Mouse (Mus musculus) embryo, embryonic 11.5 days (tissue): Measurements from ENCODE around the gene Gm11634.
"Not testable (repeated sequence)": the region's sequence is repeated elsewhere in the genome, so short reads cannot be mapped to it uniquely, and the experiment has no call there.

Experiments
- DNase-seq: peaks from one replicate; pipeline ENCODE4 v3.0.0-alpha.2; 2012; ENCODE audit warnings: low read depth, low spot score

Gm11634 gene

DNA sequence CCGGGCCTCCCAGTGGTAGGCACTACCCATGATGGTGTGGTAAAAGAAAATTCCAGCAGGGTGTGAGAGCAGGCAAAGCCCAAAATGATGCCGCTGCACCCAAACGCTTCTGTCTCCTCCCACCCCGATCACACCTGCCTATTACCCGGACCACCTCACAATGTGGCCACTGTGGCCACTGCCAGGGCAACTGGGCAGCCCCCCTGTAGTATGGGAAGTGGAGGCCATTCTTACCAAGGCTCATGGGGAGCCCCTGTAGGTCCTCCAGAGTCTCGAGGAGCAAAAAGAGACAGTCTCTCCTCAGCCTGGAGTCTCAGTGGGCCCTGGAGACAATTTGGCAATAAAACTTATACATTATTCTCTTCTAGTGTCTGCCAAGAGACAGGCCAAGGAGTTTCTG is at the start of gene Gm11634:
TSS of gene Gm11634 (minus strand) at position 101 of the 400 bp plus-strand sequence.
- DNase-seq: no peak

DNA sequence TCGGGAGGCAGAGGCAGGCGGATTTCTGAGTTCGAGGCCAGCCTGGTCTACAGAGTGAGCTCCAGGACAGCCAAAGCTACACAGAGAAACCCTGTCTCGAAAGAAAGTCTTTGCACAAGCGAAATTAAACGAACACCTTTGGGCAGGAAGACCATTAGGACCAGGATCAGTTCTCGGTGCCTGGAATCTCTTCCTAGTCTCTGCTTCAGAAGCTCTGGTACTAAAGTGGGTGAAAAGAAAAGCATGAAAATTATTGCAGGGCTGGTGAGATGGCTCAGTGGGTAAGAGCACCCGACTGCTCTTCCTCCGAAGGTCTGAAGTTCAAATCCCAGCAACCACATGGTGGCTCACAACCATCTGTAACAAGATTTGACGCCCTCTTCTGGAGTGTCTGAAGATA is 48.0 kb upstream of the Gm11634 start:
- DNase-seq: not testable (repeated sequence)

DNA sequence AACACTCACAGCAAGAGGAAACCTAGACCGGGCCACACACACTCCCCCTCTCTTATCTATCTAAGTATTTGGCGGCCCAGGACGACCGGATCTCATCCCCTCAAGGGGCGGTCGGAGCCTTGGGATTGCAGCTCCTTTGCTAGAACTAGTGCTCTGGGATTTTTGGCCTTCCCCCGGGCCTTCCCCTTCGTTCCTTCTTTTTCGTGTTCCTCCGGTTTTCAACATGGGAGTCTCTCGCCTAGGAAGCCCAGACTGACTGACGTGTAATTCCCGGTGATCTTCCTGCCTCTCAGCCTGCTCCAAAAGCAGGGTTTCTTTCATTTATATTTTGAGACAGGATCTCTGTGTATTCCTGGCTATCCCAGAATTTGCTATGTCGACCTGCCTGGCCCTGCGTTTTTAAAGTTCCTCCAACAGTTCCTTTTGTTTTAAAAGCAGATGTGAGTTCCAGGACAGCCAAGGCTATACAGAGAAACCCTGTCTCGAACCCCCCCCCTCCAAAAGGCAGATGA is 47.3 kb upstream of the Gm11634 start:
- DNase-seq: not testable (repeated sequence)

DNA sequence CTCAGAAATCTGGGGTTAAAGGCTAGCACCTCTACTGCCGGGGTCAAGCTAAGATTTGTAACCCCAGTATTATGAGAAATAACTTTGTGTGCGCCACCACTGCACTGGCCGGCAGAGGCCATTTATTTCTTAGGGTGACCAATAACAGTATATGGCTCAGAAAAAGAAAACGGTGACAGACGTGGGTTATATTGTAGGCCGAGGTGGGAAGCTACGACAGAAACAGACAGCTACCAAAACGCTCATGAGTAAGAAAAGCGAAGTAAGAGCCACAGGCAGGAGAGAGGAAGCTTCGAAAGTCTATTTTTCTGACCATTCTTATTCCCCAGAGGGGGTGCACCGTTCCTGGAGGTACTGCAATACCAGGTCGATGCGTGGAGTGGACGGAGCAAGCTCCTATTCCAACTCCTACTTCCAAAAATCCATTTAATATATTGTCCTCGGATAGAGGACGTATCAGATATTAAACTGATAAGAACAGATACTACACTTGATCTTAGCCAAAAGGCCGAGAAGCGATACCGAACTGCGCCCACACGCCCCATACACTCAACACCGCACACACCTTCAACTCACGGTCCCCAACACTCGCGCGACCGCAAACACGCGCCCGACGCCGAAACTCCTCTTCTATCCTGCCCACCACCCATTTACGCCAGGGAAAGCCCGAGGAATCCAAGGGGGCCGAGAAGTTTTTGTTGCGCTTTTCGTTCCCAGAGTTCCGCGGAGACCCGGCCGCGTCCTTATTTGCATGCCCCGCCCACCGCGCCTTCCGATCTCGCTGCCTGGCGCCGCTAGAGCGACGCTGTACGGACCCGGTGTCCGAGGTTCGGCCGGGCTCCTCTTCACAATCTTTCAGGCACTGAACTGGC is 46.6 kb upstream of the Gm11634 start:
- peak; percentile 60 for DNase-seq

DNA sequence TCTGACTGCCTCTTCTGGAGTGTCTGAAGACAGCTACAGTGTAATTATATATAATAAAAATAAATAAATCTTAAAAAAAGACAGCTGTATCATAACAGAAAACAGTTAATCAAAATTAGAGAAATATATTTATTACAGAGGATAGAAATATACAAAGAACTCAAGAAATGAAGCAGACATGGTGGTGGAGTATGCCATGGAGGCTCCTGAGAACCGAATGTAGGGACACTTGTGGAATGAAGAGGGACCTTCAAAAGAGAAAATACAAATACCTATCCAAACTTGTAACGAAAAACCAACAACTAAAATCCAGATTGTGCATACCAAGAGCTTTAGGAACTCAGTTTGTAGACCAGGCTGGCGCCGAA is 46.0 kb upstream of the Gm11634 start:
- not testable (repeated sequence) for DNase-seq

DNA sequence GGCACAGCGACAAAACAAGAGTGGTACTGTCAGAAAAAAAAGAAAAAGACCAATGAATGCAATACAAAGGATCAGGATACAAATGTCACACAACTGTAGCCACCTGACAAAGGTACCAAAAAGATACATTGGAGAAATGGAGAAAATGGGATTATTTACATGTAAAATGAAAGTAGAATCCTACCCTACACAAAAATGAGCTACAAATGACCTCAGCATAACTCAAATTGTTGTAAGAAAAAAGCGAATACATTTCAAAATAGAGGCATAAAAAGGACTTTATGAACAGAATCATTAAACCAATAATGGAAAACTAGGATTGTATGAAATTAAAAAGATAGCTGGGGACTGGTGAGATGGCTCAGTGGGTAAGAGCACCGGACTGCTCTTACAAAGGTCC is 45.5 kb upstream of the Gm11634 start:
- no peak for DNase-seq

DNA sequence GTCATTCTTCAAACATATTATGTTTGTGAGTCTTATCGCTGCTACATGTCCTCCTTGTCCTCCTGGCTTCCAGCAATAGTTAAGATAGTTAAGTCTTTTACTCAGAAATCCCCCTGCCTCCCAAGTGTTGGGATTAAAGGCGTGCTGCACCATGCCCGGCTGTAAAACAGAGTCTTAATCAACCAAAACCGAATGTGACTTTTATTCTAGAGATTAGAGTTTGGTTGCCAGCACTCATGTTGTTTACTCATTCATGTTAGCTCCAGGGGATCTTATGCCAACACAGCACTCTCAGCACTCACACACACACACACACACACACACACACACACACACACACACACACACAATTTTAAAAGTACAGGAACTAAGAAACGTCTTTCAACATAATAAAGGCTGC is 43.9 kb upstream of the Gm11634 start:
- no peak for DNase-seq

DNA sequence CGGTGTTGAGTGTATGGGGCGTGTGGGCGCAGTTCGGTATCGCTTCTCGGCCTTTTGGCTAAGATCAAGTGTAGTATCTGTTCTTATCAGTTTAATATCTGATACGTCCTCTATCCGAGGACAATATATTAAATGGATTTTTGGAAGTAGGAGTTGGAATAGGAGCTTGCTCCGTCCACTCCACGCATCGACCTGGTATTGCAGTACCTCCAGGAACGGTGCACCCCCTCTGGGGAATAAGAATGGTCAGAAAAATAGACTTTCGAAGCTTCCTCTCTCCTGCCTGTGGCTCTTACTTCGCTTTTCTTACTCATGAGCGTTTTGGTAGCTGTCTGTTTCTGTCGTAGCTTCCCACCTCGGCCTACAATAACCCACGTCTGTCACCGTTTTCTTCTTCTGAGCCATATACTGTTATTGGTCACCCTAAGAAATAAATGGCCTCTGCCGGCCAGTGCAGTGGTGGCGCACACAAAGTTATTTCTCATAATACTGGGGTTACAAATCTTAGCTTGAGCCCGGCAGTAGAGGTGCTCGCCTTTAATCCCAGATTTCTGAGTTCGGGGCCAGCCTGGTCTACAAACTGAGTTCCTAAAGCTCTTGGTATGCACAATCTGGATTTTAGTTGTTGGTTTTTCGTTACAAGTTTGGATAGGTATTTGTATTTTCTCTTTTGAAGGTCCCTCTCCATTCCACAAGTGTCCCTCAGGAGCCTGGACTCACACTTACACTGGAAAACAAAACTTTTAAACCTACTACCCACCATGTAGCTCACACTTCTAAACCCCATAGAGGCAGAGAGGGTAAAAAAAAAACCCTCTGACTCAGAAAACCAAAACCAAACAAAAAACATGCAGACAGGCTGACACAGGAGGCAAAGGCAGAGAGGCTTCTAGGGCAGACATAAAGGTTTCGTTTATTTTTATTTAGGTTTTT is 42.9 kb upstream of the Gm11634 start:
- DNase-seq: peak; percentile 66

DNA sequence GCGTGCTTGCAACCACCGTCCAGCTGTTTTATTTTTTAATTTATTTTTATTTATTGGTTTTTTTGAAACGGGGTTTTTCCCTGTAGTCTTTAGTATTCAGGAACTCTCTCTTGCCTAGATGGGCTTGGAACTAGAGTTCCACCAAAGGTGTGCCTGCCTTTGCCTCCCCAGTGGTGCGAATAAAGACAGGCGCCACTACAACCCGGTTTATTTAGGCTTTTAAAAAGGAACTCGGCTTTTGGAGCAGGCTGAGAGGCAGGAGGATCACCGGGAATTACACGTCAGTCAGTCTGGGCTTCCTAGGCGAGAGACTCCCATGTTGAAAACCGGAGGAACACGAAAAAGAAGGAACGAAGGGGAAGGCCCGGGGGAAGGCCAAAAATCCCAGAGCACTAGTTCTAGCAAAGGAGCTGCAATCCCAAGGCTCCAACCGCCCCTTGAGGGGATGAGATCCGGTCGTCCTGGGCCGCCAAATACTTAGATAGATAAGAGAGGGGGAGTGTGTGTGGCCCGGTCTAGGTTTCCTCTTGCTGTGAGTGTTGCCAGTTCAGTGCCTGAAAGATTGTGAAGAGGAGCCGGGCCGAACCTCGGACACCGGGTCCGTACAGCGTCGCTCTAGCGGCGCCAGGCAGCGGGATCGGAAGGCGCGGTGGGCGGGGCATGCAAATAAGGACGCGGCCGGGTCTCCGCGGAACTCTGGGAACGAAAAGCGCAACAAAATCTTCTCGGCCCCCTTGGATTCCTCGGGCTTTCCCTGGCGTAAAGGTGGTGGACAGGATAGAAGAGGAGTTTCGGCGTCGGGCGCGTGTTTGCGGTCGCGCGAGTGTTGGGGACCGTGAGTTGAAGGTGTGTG is 42.0 kb upstream of the Gm11634 start:
- peak; percentile 77 for DNase-seq

DNA sequence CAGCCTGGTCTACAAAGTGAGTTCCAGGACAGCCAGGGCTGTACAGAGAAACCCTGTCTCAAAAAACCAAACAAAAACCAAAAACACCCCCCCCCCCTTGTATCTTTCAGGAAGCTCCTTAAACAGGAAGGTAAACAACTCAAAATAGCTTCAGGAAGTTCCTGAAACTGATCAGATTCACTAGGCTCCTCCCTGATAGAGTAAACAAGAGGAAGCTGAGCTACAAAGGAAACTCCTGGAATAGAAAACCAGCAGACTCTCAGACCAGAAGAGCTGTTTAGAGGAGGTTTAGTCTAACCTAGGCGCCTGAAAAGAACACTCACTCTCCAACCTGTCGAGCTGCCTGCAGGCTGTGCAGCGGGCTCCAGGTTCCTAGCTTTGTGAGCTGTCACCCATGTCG is 40.7 kb upstream of the Gm11634 start:
- DNase-seq: no peak

DNA sequence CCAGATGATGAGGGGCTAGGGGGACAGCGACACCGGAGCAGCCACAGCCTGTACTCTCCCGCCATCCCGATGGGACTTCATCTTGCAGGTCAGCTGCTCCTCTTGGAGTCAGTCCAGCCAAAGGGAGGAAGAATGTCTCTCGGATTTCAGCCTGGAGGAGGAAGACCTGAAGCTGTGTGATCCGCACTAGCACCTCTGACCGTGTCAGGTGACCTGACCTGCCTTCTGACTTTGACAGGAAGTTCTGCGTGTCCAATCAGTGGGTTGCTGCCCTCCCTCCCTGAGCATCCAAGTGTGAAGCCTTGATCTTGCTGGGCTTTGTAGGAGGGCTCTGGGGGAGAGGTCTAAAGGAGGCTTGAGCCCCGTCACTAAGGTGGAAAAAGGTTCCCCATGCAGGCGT is 36.6 kb upstream of the Gm11634 start:
- DNase-seq: no peak

DNA sequence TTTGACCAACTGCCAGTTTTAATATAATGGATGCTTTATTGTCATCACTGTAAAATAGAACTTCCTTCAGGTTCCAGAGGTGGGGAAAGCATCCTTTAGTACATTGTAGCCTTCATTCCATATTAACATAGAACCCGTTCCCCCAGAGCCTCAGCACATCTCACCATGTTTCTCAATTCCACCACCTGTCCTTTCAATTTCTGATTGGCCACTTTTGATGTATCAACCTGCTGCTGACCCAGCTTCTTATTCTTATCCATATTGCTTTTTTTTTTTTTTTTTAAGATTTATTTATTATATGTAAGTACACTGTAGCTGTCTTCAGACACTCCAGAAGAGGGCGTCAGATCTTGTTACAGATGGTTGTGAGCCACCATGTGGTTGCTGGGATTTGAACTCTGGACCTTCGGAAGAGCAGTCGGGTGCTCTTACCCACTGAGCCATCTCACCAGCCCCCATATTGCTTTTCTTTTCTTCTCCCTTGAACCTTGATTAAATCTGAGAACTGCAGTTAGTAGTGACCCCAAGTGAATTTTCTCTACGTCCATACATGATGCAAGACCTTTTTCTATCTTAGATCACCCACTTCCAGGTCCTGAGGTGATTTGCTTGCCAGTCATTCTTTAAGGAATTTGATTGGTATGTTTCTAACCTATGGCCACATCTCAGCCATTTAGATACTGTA is 29.8 kb upstream of the Gm11634 start:
- not testable (repeated sequence) for DNase-seq

DNA sequence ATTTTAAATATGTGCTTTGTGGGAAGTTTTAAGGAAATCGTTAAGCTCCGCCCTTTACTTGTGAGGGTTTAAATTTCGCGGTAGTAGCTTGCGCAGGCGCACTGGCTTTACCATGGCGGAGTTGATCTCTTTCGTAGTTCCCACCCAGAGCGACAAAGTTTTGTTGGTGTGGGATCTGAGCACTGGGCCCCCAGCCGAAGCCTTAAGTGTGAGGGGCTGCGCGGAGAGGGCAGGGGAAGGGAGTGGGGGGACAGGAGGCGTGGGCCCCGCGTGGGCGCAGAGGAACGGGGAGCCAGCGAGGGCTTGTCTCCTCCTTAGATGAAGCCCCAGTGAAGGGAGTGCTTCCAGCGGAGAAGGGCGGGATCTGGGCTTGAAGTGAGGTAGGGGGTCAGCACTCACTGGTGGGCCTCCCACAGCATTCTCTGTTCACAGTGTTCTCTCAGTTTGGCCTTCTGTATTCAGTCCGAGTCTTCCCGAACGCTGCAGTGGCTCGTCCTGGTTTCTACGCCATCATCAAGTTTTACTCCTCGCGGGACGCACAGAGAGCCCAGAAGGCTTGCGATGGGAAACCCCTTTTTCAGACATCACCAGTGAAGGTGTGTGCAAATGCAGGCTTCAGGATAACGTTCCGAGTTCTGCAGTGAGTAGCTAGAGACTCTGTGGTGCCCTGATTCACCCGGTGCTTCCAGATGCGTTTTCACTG is 29.0 kb upstream of the Gm11634 start:
- DNase-seq: peak; percentile 83

DNA sequence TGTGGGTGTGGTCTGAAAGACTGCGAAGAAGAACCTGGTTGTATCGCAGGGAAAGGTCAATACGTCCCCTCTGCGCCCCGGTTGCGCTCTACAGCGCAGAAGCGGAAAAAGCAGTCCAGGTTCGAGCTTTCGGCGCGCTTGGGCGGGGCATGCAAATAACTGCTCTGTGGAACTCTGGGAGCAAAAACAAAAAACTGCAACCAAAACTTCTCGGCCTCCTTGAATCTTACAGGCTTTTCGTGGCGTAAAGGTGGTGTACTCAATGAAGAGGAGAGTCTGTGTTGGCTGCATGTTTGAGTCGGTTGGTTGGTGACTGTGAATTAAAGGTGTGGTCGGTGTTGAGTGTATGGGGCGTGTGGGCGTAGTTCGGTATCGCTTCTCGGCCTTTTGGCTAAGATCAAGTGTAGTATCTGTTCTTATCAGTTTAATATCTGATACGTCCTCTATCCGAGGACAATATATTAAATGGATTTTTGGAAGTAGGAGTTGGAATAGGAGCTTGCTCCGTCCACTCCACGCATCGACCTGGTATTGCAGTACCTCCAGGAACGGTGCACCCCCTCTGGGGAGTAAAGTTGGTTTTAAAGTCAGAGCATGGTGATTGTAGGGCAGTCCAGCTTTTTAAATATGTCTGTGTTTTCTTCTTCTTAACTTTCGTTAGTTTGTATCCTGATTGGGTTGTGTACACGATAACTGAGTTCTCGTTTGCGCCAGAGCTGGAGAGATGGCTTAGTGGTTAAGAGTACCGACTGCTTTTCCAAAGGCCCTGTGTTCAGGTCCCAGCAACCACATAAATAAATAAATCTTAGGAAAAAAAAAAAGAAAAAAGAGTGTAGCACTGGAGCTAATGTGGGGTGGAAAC is 28.2 kb upstream of the Gm11634 start, which contains the start of gene Rdm1:
TSS of gene Rdm1 (plus strand) at position 201 of the 862 bp plus-strand sequence.
- peak; percentile 79 for DNase-seq

DNA sequence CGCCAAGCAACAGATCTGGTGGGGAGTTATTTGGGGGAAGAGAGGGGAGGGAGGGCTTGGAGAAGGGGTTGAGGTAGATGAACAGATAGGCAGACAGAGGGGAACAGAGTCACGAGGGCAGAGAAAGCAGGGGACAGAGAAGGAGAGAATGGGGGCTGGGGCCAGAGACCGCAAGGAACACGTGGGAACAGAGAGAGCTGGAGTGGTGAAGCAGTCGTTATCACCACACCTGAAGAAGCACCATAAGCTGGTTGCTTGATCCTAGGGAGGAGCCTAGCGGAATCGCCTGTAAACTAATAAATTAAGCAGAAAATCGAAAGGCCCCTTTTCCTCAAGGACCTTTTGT is 27.6 kb upstream of the Gm11634 start:
- DNase-seq: no peak

DNA sequence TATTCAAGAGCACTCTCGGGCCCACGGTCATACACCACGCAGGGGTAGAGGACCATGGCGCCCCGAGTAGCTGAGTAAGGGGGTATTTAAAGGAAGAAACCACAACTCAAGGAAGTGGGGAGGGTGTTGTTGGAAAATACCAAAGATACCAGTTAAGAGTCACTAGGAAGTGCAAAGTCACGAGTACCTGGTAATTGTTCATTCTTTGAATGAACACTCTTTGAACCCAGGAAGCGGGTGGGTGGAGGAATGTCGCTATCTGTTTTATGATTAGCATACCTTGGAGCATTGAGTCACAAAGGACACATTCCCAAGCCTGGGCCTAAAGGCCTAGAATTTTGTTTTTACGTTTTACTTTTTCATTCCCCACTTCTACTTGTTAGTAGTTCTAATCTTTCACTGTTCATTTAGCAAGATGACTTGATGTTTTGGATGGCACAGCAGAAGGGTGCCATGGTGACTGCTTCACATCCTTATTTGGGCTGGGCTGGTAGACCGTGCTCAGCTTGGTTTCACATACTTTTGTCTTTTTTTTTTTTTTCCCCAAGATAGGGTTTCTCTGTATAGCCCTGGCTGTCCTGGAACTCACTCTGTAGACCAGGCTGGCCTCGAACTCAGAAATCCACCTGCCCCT is 21.1 kb upstream of the Gm11634 start:
- DNase-seq: not testable (repeated sequence)

DNA sequence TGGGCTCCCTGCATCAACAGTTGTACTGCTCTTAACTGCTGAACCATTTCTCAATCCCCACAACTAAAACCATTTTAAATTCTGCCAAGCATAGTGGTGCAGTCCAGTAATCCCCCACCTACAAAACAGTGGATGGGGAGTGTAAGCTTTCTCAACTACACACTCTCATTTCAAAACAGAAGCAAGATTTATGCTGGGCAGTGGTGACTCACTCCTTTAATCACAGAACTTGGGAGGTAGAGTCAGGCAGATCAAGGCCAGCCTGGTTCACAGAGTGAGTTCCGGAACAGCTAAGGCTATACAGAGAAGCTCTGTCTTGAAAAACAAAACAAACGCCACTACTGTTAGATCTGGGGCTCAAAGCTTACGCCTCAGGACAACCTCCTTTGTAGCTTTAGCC is 19.5 kb upstream of the Gm11634 start:
- no peak for DNase-seq

DNA sequence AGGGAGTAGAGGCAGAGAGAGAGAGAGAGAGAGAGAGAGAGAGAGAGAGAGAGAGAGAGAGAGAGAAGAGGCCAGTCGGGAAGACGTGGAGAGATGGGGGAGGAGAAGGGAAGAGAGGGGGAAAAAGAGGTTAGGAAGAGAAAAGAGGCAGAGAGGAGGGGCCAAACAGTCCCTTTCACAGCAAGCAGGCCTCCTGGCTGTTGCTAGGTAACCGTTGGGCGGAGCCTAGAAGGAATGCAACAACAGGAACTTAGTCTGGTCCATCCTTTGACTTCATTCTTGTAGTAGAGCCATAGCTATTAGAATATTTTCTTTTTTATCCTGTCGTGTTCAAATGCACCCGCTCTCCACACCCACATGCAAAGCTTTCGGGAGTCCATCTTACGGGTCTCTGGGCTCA is 18.8 kb upstream of the Gm11634 start:
- DNase-seq: peak; percentile 70
